Mouse (Mus musculus): ENCODE results near the gene Phactr4. TPM values are rescaled to one million over a fixed set of nuclear protein-coding genes. Genes with fewer than 3 reads are reported as not detected.

The Phactr4 gene
- 23.3 and 23.9 TPM in 2 replicates for polyA plus RNA-seq (2014; fragmentation: Nextera tagmentation; extraction: Ambion mirVana)

DNA sequence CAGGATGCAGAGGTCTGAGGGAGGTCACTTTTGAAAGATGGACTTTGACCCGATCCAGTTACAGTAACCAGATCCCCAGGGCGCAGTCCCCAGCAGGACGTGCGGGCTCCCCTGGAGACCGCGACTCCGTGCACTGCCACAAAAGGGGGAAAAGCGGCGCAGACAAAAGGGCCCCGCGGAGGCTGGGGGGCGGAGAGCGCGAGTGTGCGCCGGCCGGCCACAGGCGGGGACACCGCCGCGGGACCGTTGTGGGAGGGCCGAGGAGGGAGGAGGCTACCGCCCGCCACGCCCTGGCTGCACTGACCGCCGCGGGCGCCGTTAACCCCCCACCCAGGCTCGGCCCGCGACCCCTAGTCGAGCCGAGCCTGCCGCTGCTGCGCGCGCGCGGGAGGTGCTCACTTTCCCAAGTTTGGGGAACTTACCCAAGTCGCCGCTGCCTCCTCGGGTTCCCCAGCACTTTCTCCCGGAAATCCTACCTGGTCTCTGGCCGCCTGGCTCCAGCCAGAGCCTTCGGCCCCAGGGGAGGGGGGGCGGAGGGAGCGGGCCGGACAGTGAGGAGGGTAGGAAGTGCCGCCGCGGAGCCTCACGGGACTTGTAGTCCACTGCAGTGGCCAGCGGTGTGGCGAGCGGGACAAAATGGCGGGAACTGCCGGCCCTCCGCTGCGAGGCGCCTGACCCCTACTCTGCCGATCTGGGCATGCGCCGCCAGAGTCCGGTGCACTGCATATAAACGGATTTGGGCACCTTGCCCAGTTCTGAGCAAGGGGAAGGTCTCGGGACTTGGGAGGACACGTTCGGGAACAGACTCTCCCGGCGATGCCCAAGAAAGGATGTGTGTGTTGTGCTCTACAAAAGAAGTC, at the start of gene Phactr4:
Phactr4 (minus strand) TSS at position 567 of the 860 bp plus-strand sequence.
- Histone ChIP-seq H3K9ac (peak within 1 kb of the TSS; percentile 82), H3K4me3 (ENCODE audit: low read depth, low read length) (peak within 1 kb of the TSS; percentile 81), H3K9me3 (ENCODE audit: low read depth, low read length) (no peaks in the 10 kb centered on the region), H3K27ac (ENCODE audit: low read depth) (peak within 1 kb of the TSS; percentile 98), H3K4me2 (peak within 1 kb of the TSS; percentile 56), H3K36me3 (ENCODE audit: insufficient read depth) (no peaks in the 10 kb centered on the region), H3K27me3 (ENCODE audit: insufficient read depth, low read length) (no peaks in the 10 kb centered on the region), H3K4me1 (ENCODE audit: insufficient read depth) (peaks cover 6% of the 10 kb centered on the region; the same call in 1 of the 2 replicates)
- under 1% methylated on average over 73 of the region's 73 CpGs for WGBS
- DNase-seq = peak; percentile 99
- peak; percentile 98 for ATAC-seq (ENCODE audit: insufficient read depth)
- no peak for TF ChIP-seq CTCF (IDR thresholded peaks at IDR 0.05; ENCODE audit: low read depth)

DNA sequence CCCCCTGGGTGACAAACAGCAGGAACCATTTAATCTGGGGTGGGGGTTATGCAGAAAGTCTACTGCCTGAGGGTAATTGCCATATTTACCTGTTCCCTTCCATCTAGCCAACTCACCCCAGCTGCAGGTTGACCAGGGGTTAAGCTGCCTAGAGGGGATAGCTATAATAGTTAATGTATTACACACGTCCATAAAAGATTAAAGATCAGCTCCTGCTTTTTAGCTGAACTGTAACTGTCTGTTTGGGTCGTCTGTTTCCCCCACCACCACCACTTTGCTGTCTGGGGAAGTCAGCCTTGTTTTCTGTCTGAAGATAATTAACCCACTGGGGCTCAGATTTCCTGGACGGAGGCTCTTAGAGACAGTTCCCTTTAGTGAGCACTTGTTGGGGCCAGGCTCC, 47.6 kb upstream of the Phactr4 start:
- no peaks in the 10 kb centered on the region for H3K4me1 ChIP-seq (ENCODE audit: insufficient read depth)
- no peaks in the 10 kb centered on the region for H3K9me3 ChIP-seq (ENCODE audit: low read depth, low read length)
- 11% methylated on average over 3 of the region's 3 CpGs for WGBS
- H3K4me3 ChIP-seq (ENCODE audit: low read depth, low read length) = no peak overlapping the region
- no peak overlapping the region for H3K9ac ChIP-seq
- ATAC-seq (ENCODE audit: insufficient read depth) (no peak), DNase-seq (no peak)
- no peak overlapping the region for H3K27ac ChIP-seq (ENCODE audit: low read depth)
- no peak for TF ChIP-seq CTCF (IDR thresholded peaks at IDR 0.05; ENCODE audit: low read depth)
- H3K4me2 ChIP-seq = no peak overlapping the region
- H3K27me3 ChIP-seq (ENCODE audit: insufficient read depth, low read length) = no peaks in the 10 kb centered on the region
- H3K36me3 ChIP-seq (ENCODE audit: insufficient read depth) = no peaks in the 10 kb centered on the region

DNA sequence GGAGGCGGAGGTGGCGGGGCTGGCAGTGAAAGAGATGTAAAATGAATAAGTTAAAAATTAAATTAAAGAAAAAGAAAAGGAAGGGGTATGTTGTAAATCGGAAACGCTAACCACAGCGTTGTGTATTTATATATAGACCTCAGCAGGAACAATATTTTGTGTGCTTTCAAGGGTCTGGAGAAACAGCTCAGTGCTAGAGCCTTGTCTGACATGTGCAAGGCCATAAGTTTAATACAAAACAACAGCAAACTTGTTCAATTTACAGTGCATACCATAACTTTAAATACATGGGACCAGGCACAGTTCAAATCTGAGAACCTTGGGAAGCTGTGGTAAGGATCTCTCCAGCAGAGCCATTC, 41.9 kb upstream of the Phactr4 start:
- Histone ChIP-seq H3K4me3 (ENCODE audit: low read depth, low read length) (peak overlapping the region; percentile 80), H3K4me2 (peak overlapping the region; percentile 79), H3K27ac (ENCODE audit: low read depth) (peak overlapping the region; percentile 43; the same call in 1 of the 2 replicates), H3K36me3 (ENCODE audit: insufficient read depth) (peaks cover 23% of the 10 kb centered on the region), H3K9ac (peak overlapping the region; percentile 81), H3K4me1 (ENCODE audit: insufficient read depth) (peaks cover 5% of the 10 kb centered on the region; the same call in 1 of the 2 replicates), H3K27me3 (ENCODE audit: insufficient read depth, low read length) (no peaks in the 10 kb centered on the region), H3K9me3 (ENCODE audit: low read depth, low read length) (no peaks in the 10 kb centered on the region)
- 0% methylated on average over 5 of the region's 5 CpGs for WGBS
- no peak for TF ChIP-seq CTCF (IDR thresholded peaks at IDR 0.05; ENCODE audit: low read depth)
- no peak for DNase-seq
- ATAC-seq (ENCODE audit: insufficient read depth) = peak; percentile 7; the same call in 1 of the 2 replicates

- Histone ChIP-seq H3K4me2 (peak within 1 kb of the TSS; percentile 79), H3K9me3 (ENCODE audit: low read depth, low read length) (no peaks in the 10 kb centered on the region), H3K36me3 (ENCODE audit: insufficient read depth) (peaks cover 28% of the 10 kb centered on the region), H3K27me3 (ENCODE audit: insufficient read depth, low read length) (no peaks in the 10 kb centered on the region), H3K4me3 (ENCODE audit: low read depth, low read length) (peak within 1 kb of the TSS; percentile 80), H3K27ac (ENCODE audit: low read depth) (peak within 1 kb of the TSS; percentile 72), H3K4me1 (ENCODE audit: insufficient read depth) (peaks cover 5% of the 10 kb centered on the region; the same call in 1 of the 2 replicates), H3K9ac (peak within 1 kb of the TSS; percentile 81)
- DNase-seq = peak; percentile 98
- WGBS = under 1% methylated on average over 44 of the region's 44 CpGs
- peak; percentile 95 for ATAC-seq (ENCODE audit: insufficient read depth)
- peak; percentile 60 for TF ChIP-seq CTCF (IDR thresholded peaks at IDR 0.05; ENCODE audit: low read depth)
These were observed 41.4 kb upstream of the Phactr4 start, which contains the start of gene Med18 for GRCm38 (mm10) chr4:132463430-132464254. TSS of gene Med18 (minus strand) at chr4:132463921.

- Histone ChIP-seq H3K9ac (peak overlapping the region; percentile 81), H3K27me3 (ENCODE audit: insufficient read depth, low read length) (no peaks in the 10 kb centered on the region), H3K4me2 (peak overlapping the region; percentile 79), H3K27ac (ENCODE audit: low read depth) (no peak overlapping the region), H3K4me3 (ENCODE audit: low read depth, low read length) (peak overlapping the region; percentile 80), H3K4me1 (ENCODE audit: insufficient read depth) (peaks cover 5% of the 10 kb centered on the region; the same call in 1 of the 2 replicates), H3K9me3 (ENCODE audit: low read depth, low read length) (no peaks in the 10 kb centered on the region), H3K36me3 (ENCODE audit: insufficient read depth) (peaks cover 35% of the 10 kb centered on the region)
- no peak for DNase-seq
- no peak for ATAC-seq (ENCODE audit: insufficient read depth)
- 8% methylated on average over 11 of the region's 11 CpGs for WGBS
- TF ChIP-seq CTCF (IDR thresholded peaks at IDR 0.05; ENCODE audit: low read depth) = no peak
These were observed 40.5 kb upstream of the Phactr4 start for GRCm38 (mm10) chr4:132462836-132463235.

- no peak for ATAC-seq (ENCODE audit: insufficient read depth)
- peaks cover 46% of the 10 kb centered on the region for H3K36me3 ChIP-seq (ENCODE audit: insufficient read depth)
- no peak overlapping the region for H3K27ac ChIP-seq (ENCODE audit: low read depth)
- 86% methylated on average over 8 of the region's 8 CpGs for WGBS
- no peaks in the 10 kb centered on the region for H3K27me3 ChIP-seq (ENCODE audit: insufficient read depth, low read length)
- TF ChIP-seq CTCF (IDR thresholded peaks at IDR 0.05; ENCODE audit: low read depth) = no peak
- H3K9ac ChIP-seq = no peak overlapping the region
- H3K4me3 ChIP-seq (ENCODE audit: low read depth, low read length) = no peak overlapping the region
- no peak overlapping the region for H3K4me2 ChIP-seq
- DNase-seq = no peak
- peaks cover 5% of the 10 kb centered on the region; the same call in 1 of the 2 replicates for H3K4me1 ChIP-seq (ENCODE audit: insufficient read depth)
- no peaks in the 10 kb centered on the region for H3K9me3 ChIP-seq (ENCODE audit: low read depth, low read length)
These were observed 37.9 kb upstream of the Phactr4 start for GRCm38 (mm10) chr4:132460225-132460624.
